Mouse (Mus musculus): ENCODE data around the gene Tiam1.
"Not testable (repeated sequence)": the region's sequence is repeated elsewhere in the genome, so short reads cannot be mapped to it uniquely, and the experiment has no call there.

Gene Tiam1

DNA sequence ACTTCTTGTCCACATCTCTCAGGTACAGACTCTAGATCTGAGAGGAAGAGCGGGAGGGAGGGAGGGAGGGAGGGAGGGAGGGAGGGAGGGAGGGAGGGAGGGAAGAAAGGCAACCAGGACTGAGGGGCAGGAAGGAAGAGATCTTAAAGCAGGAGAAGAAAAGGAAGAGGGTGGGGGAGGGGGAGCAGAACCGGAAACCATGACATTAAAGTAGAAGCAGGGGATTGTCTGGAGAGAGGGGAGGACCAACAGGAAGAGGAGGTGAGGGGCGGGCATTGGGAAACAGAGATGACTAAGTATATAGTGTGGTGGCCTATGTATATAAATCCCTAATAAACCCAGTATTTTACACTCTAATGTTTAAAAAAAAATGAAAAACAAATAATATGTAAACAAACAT, 34.1 kb downstream of the Tiam1 start:
- DNase-seq (ENCODE audit: low read depth, low spot score), result no peak

DNA sequence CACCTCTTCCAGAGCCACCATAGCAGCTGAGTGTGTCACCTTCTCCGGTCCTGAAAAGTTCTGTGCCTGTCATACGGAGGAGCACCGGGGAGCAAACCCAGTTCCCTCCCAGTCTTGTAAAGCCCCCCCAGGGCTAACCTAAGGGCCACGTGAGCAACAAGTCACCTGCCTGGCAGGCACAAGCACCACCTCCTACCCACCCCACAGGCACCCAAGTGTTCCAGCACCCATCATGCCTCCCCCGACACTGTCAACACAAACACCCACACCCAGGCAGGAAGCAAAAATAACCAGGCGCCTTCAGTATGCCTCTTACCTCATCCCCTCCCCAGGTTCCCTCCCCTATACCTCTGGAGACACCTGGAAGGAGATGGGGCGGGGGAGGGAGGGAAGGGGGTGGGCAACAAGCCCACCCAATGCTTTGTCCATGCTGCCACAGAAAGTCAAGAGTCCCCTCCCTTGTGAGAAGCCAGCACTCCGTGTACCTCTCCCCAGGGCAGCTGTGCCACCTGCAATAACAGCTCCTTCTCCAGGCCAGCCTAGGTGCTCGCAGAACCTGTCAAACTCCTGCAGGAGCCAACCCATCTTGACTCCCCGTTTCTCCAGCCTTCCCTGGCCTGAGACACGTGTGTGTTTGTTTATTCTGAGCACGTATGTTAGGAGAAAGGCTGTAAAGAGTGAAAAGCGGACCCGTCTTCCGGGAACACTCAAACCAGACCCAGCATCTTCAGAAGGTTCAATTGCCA, 38.7 kb downstream of the Tiam1 start:
- no peak for DNase-seq (ENCODE audit: low read depth, low spot score)

DNA sequence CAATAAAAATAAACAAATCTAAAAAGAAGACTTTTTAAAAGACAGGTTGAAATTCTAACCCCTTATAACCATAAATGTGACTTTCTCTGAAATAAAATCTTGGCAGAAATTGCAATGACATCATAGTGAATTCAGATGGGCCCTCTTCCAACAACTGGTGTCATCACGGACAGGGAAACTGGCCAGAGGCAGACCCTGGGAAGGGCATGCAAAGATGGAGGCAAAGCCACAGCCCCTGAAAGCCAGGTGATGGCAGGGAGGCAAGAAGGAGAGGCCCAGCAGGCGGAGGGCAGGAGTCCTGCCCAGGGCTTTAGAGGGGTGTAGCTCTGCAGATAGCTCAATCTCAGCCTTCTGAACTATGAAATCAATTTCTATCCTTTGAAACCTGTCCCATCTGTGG, 39.8 kb downstream of the Tiam1 start:
- DNase-seq (ENCODE audit: low read depth, low spot score), result no peak

DNA sequence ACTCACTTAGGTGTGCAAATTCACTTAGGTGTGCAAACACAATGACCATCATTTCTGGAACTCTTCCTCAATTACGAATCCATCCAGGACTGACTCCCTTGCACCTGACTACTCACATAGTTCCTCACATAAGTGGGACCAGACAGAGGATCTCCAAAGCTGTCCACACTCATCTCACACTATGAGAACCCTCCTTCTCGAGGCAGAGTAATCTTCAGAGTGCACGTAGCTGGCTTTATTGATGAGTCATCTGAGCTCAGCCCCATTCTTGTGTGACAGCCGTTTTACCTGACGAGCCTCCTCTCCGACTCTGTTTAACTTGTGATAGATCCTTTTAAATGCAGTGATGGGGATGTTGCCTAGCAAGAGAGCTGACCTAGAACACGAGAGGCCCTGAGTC, 41.0 kb downstream of the Tiam1 start:
- no peak for DNase-seq (ENCODE audit: low read depth, low spot score)

DNA sequence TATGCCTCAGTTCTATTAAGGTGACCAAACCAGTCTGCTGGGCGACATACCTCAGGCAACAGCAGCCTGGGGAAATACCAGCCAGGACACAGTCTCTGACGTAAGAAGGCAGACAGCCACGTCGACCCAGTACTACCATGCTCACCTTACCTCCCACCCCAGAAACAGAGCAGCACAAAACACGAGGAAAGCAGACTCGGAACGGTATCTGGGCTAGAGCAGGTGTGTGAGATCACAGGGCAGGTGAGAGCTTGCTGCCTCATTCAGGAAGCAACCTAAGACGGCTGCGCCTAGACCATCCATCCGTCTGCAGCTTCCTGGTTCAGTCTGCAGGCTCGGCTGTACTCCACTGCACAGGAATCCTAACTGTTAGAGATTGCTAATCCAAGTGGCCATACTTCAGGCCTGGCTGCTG, 45.4 kb downstream of the Tiam1 start:
- no peak for DNase-seq (ENCODE audit: low read depth, low spot score)

DNA sequence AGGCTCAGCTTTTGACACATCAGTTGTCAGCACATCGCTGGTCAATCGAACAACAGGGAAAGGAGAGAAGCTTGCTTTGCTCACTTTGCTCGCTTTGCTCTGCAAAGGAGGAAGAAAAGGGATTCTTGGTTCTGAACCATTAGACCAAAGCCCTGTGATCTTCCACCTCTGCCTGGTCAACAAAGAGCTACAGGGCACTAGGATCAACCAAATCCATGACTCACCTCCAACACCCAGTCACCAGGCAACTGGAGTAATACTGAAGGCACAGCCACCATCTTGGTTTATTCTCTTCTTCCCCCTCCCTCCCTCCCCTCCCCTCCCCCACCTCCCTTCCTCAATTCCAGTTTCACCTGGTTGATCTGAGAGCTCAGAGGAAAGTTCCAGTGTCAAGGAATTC, 45.8 kb downstream of the Tiam1 start:
- DNase-seq (ENCODE audit: low read depth, low spot score), result no peak

DNA sequence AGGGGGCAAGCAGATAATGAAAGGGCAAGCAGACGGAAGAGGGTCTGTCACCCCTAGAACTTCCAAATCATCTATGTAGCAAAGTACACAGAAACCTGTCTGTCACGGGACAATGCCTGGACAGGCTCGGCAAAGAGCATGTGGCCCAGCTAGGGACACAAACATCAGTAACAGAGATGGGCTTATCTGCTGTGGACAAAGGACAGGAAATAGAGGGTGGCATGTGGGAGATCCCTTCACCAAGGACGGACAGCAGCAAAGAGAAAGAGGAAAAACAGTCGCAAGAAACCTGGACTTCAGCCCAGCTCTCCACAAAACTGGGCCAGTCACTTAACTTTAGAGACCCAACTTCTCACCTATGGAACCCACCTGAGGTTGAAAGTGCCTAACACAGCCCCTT, 47.6 kb downstream of the Tiam1 start:
- no peak for DNase-seq (ENCODE audit: low read depth, low spot score)

DNA sequence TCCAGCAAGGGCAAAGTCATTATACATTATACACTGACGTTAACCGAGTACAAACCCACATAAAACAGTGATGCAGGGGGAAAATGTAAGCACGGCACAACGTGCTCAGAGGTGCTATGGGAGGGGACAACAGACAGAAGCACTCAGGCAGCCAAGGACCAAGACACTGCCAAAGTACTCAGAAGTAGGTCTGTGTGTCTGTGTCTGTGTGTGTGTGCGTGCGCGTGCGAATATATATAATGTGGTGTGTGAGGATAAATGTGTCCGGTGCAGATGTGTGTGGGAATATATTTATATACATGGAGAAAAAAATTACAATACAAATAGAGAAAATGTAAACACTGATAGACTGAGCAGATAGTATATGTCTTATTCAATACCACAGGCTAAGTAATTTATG, 50.6 kb downstream of the Tiam1 start:
- no peak for DNase-seq (ENCODE audit: low read depth, low spot score)

DNA sequence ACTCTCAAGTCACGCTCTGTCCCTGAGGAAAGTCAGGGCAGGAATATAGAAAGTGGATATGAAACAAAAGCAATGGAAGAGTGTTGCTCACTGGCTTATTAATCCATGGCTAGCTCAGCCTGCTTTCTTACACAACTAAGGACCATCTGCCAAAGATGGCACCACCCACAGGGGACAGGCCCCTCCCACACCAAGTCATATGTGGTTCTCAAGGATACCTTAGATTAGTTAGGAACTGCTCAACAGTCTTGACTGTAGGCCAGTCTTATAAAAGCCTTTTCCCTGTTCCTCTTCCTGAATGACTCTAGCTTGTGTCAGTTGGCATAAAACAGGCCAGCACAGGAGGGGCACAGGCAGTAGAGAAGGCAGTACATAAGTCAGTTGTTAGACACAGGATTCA, 51.7 kb downstream of the Tiam1 start:
- DNase-seq (ENCODE audit: low read depth, low spot score), result no peak

DNA sequence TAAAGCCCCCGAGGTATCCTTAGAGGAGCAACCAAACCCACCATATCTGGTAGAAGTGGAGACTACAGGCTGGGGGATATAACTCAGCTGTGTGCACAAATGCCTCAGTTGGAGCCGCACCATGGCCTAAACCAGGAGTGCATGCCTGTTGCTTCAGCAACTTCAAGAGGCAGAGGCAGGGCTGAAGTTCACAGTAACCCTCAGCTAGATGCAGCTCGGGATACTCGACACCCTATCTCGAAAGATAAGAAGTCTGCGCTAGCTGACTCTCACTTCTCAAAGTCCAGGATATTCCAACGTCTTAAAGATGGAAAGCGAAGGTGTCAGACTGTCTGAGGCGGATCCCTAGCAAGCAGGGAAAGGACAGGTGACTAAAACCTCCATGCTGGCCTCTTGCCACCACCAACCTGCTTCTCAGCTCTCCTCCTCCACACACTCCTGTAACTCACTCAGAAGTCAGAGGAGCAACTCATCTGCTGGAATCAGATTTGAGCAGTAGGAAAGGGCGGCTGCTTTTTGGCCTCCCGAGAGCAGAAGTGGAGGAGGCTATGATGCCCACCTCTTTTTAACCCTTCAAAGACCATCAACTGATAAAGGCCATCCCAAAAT, 52.4 kb downstream of the Tiam1 start:
- no peak for DNase-seq (ENCODE audit: low read depth, low spot score)

DNA sequence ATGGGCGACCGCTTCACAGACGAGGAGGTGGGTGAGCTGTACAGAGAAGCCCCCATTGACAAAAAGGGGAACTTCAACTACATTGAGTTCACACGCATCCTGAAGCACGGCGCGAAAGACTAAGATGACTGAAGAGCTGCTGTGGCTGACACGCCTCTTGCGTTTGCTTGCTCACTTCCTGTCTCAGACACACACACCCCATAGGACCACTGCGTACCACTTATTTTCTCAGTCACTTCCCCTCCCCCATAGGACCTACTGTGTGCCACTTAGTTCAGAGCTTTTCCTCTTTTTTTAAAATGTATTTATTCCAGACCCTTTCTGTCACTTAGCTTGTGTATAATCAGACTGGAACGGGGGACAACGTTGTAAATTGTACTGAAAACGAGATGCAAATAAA, 53.2 kb downstream of the Tiam1 start:
- no peak for DNase-seq (ENCODE audit: low read depth, low spot score)

DNA sequence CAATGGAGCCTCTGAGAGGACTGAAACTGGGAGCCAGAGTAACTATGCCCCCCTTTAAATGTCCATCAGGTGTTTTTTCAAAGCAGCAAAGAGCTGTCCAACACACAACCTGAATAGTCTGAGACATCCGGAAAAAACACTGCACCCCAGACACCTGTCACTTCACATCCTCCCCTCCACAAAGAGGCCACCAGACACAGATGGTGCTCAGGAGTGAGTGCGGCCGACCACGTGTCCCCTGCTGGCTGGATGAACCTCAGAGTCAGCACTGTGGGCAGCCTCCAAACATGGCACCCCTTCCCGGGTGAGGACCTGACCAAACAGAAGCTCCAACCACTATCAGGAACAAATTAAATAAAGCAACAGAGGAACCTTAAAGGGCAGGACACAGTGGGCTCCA, 56.3 kb downstream of the Tiam1 start:
- no peak for DNase-seq (ENCODE audit: low read depth, low spot score)

DNA sequence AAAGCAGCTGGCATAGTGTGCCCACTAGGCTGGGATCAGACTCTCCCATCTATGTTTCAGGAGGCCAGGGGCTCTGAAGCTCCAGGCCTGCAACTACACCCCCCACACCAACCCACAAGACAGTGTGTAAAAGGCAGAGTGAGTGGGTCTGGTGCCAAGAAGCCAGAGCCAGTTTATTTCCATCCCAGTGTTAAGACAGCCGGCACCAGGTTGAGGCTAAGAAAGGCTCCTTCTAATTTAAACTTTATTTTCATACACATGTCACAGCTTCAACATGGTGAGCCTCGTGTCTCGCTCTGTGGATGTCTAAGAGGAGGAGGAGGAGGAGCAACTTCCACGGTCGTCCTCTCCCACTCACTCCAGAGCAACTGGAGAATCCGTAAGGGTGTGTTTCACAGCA, 57.5 kb downstream of the Tiam1 start:
- DNase-seq (ENCODE audit: low read depth, low spot score), result no peak

DNA sequence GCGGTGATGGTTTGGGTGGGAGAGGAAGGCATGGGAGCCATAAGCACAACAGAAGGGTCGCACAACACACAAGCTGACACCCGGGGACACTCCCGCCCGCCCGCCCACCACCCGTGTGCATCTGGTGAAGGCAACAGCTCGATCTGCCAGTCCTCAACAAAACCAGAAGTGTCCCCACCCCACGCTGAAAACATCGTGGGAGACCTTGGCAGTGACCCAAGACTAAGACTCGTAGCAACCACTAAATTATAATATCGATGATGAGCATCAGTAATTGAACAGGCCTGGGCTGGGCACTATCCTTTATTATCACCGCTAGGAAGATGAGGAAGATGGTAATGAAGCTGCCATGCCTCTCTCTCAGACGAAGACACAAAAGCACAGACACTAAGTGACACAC, 58.0 kb downstream of the Tiam1 start:
- no peak for DNase-seq (ENCODE audit: low read depth, low spot score)

DNA sequence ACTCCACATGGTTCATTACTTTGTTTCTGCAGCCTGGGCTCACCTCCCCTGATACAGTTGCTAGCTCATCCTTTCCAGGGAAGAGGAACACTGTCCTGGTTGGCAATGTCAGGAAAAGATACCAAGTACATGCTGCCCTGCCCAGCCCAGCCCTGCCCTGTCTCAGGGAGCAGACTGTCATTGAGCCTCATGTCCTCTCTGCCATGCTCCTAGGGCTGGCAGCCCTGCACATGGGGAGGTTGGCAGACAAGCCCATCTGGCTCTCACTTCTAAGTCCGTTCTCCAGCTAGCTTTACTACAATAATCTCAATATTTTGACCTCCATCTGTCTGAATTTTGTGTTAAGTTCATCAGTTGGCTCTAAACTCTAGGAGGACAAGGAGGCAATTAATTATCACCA, 62.4 kb downstream of the Tiam1 start:
- DNase-seq (ENCODE audit: low read depth, low spot score), result no peak

DNA sequence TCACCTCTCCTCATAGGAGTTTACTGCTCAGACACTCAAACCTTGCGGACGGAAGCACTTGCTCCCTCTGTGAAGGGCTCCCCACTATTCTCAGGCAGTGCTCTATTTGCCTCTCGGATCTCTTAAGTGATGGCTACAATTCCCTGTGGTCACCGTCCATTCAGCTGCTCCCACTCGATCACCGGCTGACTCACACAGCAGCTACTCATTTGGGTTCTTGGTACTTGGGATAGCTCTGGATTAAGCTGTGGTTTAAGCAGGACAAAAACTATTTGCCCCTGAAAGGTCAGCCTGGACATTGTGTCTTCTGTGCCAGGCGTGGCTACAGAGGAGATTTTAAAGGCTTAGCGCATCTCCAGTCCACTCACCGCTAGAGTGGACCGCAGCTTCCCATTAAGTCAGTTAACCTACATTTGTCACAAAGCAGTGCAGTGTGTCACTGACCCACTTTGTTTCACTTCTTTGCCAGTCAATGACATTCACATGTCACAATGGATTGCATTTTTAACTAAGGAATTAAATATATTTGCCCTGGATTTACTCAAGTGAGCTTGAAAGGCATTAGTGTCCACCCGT, 64.7 kb downstream of the Tiam1 start:
- DNase-seq (ENCODE audit: low read depth, low spot score), result no peak

DNA sequence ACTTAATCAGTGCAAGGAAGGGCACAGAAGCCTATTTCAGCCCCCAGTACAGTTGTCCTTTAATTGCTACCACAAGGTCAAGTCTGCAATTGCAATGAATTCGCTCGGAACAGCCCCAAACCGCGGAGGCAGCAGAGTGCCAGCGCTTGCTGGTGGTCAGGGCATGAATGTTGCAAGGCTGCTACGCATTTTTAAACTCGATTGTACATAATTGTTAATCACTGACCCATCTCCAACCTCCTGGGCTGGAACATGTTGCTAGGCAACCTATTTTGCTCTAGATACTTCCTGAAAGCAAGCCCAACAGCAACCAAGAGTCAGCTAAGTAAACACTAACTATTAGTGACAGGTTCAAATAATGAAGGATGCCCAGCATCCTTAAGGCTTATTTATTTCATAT, 70.1 kb downstream of the Tiam1 start:
- DNase-seq (ENCODE audit: low read depth, low spot score), result peak; percentile 50

DNA sequence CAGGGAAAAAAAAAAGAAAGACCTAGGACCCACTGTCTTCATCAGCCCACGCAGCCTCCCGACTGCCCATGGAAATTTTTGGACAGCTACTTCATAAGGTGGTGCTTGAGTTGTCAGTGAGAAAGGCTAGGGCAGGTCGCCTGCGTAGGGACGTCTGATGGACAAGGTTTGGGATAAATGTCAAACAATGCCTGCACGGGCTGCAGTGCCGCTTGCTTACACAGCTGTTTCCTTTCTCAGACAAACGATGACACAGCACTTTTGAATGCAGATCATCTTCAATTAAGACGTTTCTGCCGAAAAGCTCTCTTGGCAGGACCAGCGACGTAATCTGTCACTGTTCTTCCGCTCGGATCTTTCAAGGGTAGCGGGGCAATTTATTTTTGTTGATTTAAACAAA, 70.9 kb downstream of the Tiam1 start:
- DNase-seq (ENCODE audit: low read depth, low spot score), result peak; percentile 68

DNA sequence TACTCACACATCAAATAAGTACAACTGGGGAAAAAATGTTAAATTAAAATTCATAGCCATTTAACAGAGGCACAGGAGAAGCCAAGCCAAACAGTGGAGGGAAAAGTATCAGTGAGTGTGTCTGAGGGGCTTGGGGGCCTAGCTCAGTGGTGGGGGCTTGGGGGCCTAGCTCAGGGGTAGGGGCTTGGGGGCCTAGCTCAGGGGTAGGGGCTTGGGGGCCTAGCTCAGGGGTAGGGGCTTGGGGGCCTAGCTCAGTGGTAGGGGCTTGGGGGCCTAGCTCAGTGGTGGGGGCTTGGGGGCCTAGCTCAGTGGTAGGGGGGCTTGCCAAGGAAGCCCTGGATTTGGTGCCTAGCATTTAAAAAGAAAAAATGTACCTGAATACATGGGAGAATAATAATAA, 72.4 kb downstream of the Tiam1 start:
- not testable (repeated sequence) for DNase-seq (ENCODE audit: low read depth, low spot score)

DNA sequence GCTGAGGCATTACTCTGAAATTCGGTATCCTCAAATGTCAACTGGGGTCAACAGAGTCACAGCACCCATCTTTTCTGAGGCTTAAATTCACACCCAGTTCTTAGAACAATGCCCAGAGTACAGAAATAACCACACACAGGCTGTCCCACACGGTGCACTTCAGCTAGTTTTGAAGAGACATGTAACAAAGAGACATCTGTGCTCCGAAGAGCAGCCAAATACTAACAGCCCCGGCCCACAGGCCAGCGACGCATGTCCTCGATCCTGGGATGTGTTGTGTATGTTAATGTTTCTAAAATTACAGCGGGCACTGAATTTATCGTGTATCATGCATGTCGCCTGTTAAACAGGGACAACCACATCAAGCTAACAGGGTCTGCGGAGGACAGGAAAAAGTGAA, 73.5 kb downstream of the Tiam1 start:
- DNase-seq (ENCODE audit: low read depth, low spot score), result no peak

DNA sequence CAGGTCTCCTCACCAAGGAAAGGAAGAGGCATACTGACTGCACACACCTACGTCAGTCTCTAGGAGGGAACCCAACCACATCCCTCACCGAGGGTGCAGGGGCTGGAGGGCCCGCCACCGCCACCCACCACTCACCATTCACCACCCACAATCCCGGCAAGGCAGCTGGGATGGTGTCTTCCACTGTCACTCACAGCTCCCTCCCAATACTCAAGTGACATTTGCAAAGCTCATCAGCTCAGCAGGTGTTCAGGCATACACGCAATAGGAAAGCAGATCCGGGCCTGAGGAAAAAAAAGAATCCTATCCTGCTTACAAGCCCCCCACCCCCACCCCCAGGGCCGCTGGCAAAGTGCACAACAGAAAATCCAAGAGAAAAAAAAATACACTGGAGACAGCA, 74.4 kb downstream of the Tiam1 start:
- DNase-seq (ENCODE audit: low read depth, low spot score), result no peak

DNA sequence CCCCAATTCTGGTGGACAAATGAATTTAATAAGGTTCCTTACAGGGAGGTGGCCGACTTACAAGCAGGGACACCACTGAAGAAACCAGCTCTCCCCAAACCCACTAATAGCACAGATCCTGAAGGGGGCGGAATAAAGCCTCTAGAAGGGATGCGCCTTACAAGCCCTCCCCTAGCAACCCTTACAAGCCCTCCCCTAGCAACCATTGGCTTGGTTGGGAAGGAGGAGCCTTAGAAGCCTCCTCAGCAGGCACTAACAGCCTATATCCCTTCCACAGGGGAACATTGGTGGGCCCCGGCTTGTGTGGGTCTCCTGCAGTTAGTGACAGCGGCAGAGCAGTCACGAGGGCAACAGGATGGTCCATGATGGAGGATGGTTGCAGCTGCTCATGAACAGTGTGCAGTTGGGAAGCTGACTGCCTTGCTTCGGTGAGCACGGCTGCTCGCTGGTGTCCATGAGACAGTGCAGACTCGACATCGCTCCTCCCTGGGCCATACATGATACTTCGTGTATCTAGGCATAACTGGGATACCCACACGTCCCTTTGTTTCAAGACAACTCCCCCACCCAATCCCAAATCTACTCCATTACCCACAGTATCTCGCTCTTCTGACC, 90.6 kb downstream of the Tiam1 start:
- DNase-seq (ENCODE audit: low read depth, low spot score), result peak; percentile 56

DNA sequence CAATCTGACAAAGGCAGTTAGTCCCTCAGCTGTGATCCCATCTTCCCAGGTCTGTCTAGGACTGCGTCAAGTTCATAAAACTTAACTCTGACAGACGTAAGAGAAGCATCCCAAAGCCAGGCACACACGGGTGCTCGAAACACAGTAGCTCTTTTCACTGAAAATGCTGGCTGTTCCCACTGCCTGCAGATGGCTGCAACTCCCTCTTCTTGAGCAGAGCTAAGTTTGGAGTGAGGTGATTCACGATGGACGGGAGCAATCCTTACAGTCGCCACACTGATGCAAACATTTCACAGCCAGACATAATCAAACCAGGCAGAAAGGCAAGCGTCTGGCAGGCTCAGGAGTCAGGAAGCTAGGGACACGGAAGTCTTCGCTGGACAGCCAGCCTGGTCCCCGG, 91.2 kb downstream of the Tiam1 start:
- DNase-seq (ENCODE audit: low read depth, low spot score), result no peak
